Mouse (Mus musculus) R1 (cell line): ENCODE results near the gene Steap3.
A peak's percentile ranks its signal among the peaks of the same experiment; 100 is the strongest.

Experiments used
- DNase-seq: peaks from one replicate; pipeline ENCODE4 v3.0.0-alpha.2; 2018; ENCODE audit warnings: low read depth, low spot score

Gene Steap3

GRCm38 (mm10) chr1:120251193-120251592, 21.3 kb downstream of the Steap3 start:
- DNase-seq: no peak

GRCm38 (mm10) chr1:120250586-120250985, 21.9 kb downstream of the Steap3 start:
- DNase-seq: no peak

- no peak for DNase-seq
Measured at GRCm38 (mm10) chr1:120249842-120250241, 22.7 kb downstream of the Steap3 start.

- DNase-seq: no peak
Measured at GRCm38 (mm10) chr1:120248156-120248555, 24.3 kb downstream of the Steap3 start.

- DNase-seq: no peak
Measured at GRCm38 (mm10) chr1:120247351-120247750, 25.2 kb downstream of the Steap3 start.

- no peak for DNase-seq
Measured at GRCm38 (mm10) chr1:120246946-120247345, 25.6 kb downstream of the Steap3 start.

GRCm38 (mm10) chr1:120245661-120246131, 26.8 kb downstream of the Steap3 start:
- peak; percentile 70 for DNase-seq

- peak; percentile 69 for DNase-seq
Measured at GRCm38 (mm10) chr1:120244646-120245045, 27.9 kb downstream of the Steap3 start.

GRCm38 (mm10) chr1:120243987-120244386, 28.5 kb downstream of the Steap3 start:
- DNase-seq: no peak

GRCm38 (mm10) chr1:120237068-120237467, 35.4 kb downstream of the Steap3 start:
- no peak for DNase-seq

GRCm38 (mm10) chr1:120236424-120236823, 36.1 kb downstream of the Steap3 start:
- no peak for DNase-seq

GRCm38 (mm10) chr1:120235631-120236215, 36.8 kb downstream of the Steap3 start:
- no peak for DNase-seq

GRCm38 (mm10) chr1:120232170-120232569, 40.3 kb downstream of the Steap3 start:
- DNase-seq: no peak

- peak; percentile 49 for DNase-seq
Measured at GRCm38 (mm10) chr1:120231334-120231733, 41.2 kb downstream of the Steap3 start.

GRCm38 (mm10) chr1:120229723-120230471, 42.6 kb downstream of the Steap3 start:
- no peak for DNase-seq

GRCm38 (mm10) chr1:120223613-120224012, 48.9 kb downstream of the Steap3 start:
- DNase-seq: no peak

GRCm38 (mm10) chr1:120221285-120221684, 51.2 kb downstream of the Steap3 start:
- no peak for DNase-seq

GRCm38 (mm10) chr1:120220841-120221240, 51.7 kb downstream of the Steap3 start:
- no peak for DNase-seq

- DNase-seq: no peak
Measured at GRCm38 (mm10) chr1:120208502-120209230, 63.8 kb downstream of the Steap3 start.

- no peak for DNase-seq
Measured at GRCm38 (mm10) chr1:120207568-120207967, 64.9 kb downstream of the Steap3 start.

GRCm38 (mm10) chr1:120204834-120205233, 67.7 kb downstream of the Steap3 start:
- peak; percentile 75 for DNase-seq

GRCm38 (mm10) chr1:120203836-120204235, 68.7 kb downstream of the Steap3 start:
- no peak for DNase-seq
